Mouse (Mus musculus): ENCODE data around the gene Atf7ip2. TPM values are rescaled to one million over a fixed set of nuclear protein-coding genes. Genes with fewer than 3 reads are reported as not detected.
A peak's percentile ranks its signal among the peaks of the same experiment; 100 is the strongest.
"Not testable (repeated sequence)": the region's sequence is repeated elsewhere in the genome, so short reads cannot be mapped to it uniquely, and the experiment has no call there.

The Atf7ip2 gene
- total and polyA plus RNA-seq, 2 experiments from 2014 or later: 0.05 to 0.25 TPM

GRCm38 (mm10) chr16:10227361-10227760, 34.8 kb downstream of the Atf7ip2 start:
- ATAC-seq (ENCODE audit: low FRiP score) (no peak), DNase-seq (ENCODE audit: low spot score) (no peak)
- TF ChIP-seq CTCF (IDR thresholded peaks at IDR 0.05): no peak
- Histone ChIP-seq H3K27me3 (ENCODE audit: insufficient read depth, low read length) (no peaks in the 10 kb centered on the region), H3K9ac (replicated peaks; ENCODE audit: low read length, poor library complexity, severe bottlenecking) (no peak overlapping the region), H3K27ac (ENCODE audit: low read depth, low read length) (no peak overlapping the region), H3K9me3 (ENCODE audit: low read length) (0 out of 2 replicates have a peak, but pooled peaks cover 3% of the 10 kb centered on the region), H3K4me1 (ENCODE audit: insufficient read depth, low read length) (no peaks in the 10 kb centered on the region), H3K4me2 (ENCODE audit: low read depth, low read length, poor library complexity, severe bottlenecking) (no peak overlapping the region), H3K4me3 (ENCODE audit: low read depth, low read length) (no peak overlapping the region), H3K36me3 (ENCODE audit: insufficient read depth, low read length) (no peaks in the 10 kb centered on the region)
- WGBS: 7% methylated on average over 2 of the region's 2 CpGs

DNA sequence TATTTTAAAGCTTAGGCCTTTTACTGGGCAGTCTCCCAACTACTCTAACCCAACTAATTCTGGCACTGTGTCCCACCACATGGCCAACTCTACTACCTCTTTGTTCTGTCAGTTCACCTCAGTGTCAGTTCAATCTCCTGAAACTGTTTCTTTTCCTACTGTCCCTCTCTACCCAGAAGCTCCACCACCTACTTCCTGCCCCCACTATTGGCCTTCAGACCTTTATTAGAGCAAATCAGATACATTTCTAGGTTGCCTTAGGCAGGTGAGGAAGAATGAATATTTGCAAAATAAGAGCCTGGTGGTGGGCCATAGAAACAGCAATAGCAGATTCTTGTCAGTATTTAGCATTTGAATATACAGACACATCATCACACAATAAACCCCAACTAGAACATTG, 44.1 kb downstream of the Atf7ip2 start:
- Histone ChIP-seq H3K9me3 (ENCODE audit: low read length) (no peaks in the 10 kb centered on the region), H3K27ac (ENCODE audit: low read depth, low read length) (no peak overlapping the region), H3K4me2 (ENCODE audit: low read depth, low read length, poor library complexity, severe bottlenecking) (no peak overlapping the region), H3K27me3 (ENCODE audit: insufficient read depth, low read length) (no peaks in the 10 kb centered on the region), H3K4me1 (ENCODE audit: insufficient read depth, low read length) (no peaks in the 10 kb centered on the region), H3K4me3 (ENCODE audit: low read depth, low read length) (no peak overlapping the region), H3K9ac (replicated peaks; ENCODE audit: low read length, poor library complexity, severe bottlenecking) (no peak overlapping the region), H3K36me3 (ENCODE audit: insufficient read depth, low read length) (no peaks in the 10 kb centered on the region)
- ATAC-seq (ENCODE audit: low FRiP score) (no peak), DNase-seq (ENCODE audit: low spot score) (no peak)
- TF ChIP-seq CTCF (IDR thresholded peaks at IDR 0.05): no peak

DNA sequence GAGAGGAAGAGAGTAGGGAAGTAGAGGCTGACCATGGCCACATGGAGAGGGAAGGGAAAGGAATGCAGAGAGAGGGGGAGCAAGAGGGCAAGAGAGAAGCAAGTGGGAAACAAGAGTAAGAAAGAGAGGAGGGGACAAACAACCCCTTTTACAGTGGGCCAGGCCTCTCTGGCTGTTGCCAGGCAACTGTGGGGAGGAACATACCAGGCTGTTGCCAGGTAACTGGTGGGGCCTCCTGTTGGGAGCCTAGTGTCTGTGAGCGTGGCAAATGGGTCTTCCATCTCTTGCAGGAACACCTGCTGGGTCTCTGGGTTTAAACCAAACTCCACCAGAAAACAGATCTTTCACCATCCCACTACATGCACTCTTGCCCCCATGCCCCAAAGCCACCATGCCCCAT, 61.5 kb downstream of the Atf7ip2 start:
- 29% methylated on average over 1 of the region's 1 CpGs for WGBS
- no peak for ATAC-seq (ENCODE audit: low FRiP score)
- DNase-seq (ENCODE audit: low spot score): peak; percentile 19

DNA sequence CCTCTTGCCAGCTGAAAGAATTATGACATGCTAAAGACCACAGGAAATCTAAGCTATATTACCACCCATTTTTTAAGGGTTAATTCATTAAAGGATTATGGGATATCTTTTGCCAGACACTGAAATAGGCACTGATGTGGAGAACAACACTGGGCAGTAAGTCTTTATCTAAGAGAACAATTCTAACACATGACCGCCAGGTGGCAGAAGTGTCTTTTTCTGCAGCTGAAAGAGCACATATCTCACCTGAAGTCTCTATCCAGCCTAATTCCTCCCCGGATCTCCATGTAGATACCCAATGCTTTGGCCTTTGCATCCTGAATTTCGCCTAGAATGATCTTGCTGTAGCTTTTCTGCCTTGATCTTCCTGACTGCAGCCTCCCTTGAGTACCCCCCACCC, 79.7 kb downstream of the Atf7ip2 start:
- no peaks in the 10 kb centered on the region for H3K27me3 ChIP-seq (ENCODE audit: insufficient read depth, low read length)
- no peaks in the 10 kb centered on the region for H3K36me3 ChIP-seq (ENCODE audit: insufficient read depth, low read length)
- peak; percentile 81 for DNase-seq (ENCODE audit: low spot score)
- no peak overlapping the region for H3K9ac ChIP-seq (replicated peaks; ENCODE audit: low read length, poor library complexity, severe bottlenecking)
- no peaks in the 10 kb centered on the region for H3K9me3 ChIP-seq (ENCODE audit: low read length)
- no peak for ATAC-seq (ENCODE audit: low FRiP score)
- 30% methylated on average over 3 of the region's 3 CpGs for WGBS
- peak; percentile 73 for TF ChIP-seq CTCF (IDR thresholded peaks at IDR 0.05)
- H3K4me3 ChIP-seq (ENCODE audit: low read depth, low read length): no peak overlapping the region
- no peaks in the 10 kb centered on the region for H3K4me1 ChIP-seq (ENCODE audit: insufficient read depth, low read length)
- no peak overlapping the region for H3K27ac ChIP-seq (ENCODE audit: low read depth, low read length)
- no peak overlapping the region for H3K4me2 ChIP-seq (ENCODE audit: low read depth, low read length, poor library complexity, severe bottlenecking)

More for the DNA sequence above, 61.5 kb downstream of the Atf7ip2 start:
- Histone ChIP-seq H3K4me1 (ENCODE audit: insufficient read depth, low read length) (no peaks in the 10 kb centered on the region), H3K27me3 (ENCODE audit: insufficient read depth, low read length) (no peaks in the 10 kb centered on the region), H3K27ac (ENCODE audit: low read depth, low read length) (no peak overlapping the region), H3K9ac (replicated peaks; ENCODE audit: low read length, poor library complexity, severe bottlenecking) (no peak overlapping the region), H3K36me3 (ENCODE audit: insufficient read depth, low read length) (no peaks in the 10 kb centered on the region), H3K4me2 (ENCODE audit: low read depth, low read length, poor library complexity, severe bottlenecking) (no peak overlapping the region), H3K4me3 (ENCODE audit: low read depth, low read length) (no peak overlapping the region), H3K9me3 (ENCODE audit: low read length) (no peaks in the 10 kb centered on the region)
- TF ChIP-seq CTCF (IDR thresholded peaks at IDR 0.05): no peak

- Histone ChIP-seq H3K27ac (ENCODE audit: low read depth, low read length) (no peak overlapping the region), H3K27me3 (ENCODE audit: insufficient read depth, low read length) (no peaks in the 10 kb centered on the region), H3K9ac (replicated peaks; ENCODE audit: low read length, poor library complexity, severe bottlenecking) (no peak overlapping the region), H3K36me3 (ENCODE audit: insufficient read depth, low read length) (no peaks in the 10 kb centered on the region), H3K4me2 (ENCODE audit: low read depth, low read length, poor library complexity, severe bottlenecking) (no peak overlapping the region), H3K4me3 (ENCODE audit: low read depth, low read length) (no peak overlapping the region), H3K4me1 (ENCODE audit: insufficient read depth, low read length) (no peaks in the 10 kb centered on the region), H3K9me3 (ENCODE audit: low read length) (no peaks in the 10 kb centered on the region)
- 70% methylated on average over 4 of the region's 4 CpGs for WGBS
- TF ChIP-seq CTCF (IDR thresholded peaks at IDR 0.05): no peak
- no peak for DNase-seq (ENCODE audit: low spot score)
- no peak for ATAC-seq (ENCODE audit: low FRiP score)
Measured at GRCm38 (mm10) chr16:10274465-10274864, 82.0 kb downstream of the Atf7ip2 start.

DNA sequence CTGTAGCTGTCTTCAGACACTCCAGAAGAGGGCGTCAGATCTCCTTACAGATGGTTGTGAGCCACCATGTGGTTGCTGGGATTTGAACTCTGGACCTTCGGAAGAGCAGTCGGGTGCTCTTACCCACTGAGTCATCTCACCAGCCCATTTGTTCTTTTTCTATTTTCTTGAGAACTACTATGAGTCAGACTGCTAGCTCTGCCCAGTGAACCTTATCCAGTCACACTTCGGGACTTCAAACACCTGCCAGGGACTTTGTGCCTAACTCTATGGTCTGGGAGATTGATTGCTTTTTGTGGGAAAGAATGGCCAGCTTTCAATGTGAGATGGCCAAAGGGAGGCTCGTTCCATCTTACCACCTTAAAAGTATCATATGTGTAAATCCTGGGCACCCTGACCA, 84.3 kb downstream of the Atf7ip2 start:
- H3K9ac ChIP-seq (replicated peaks; ENCODE audit: low read length, poor library complexity, severe bottlenecking); DNase-seq (ENCODE audit: low spot score); H3K4me3 ChIP-seq (ENCODE audit: low read depth, low read length); H3K4me2 ChIP-seq (ENCODE audit: low read depth, low read length, poor library complexity, severe bottlenecking); H3K9me3 ChIP-seq (ENCODE audit: low read length); H3K4me1 ChIP-seq (ENCODE audit: insufficient read depth, low read length); H3K27ac ChIP-seq (ENCODE audit: low read depth, low read length); H3K27me3 ChIP-seq (ENCODE audit: insufficient read depth, low read length); ATAC-seq (ENCODE audit: low FRiP score); H3K36me3 ChIP-seq (ENCODE audit: insufficient read depth, low read length): not testable (repeated sequence)
- 80% methylated on average over 5 of the region's 5 CpGs for WGBS
